Mouse (Mus musculus): ENCODE results near the gene Parpbp.
A peak's percentile ranks its signal among the peaks of the same experiment; 100 is the strongest.

Gene Parpbp

GRCm38 (mm10) chr10:88146707-88147477, at the start of gene Parpbp, which contains the start of gene Nup37:
Gene Parpbp, minus strand, starts transcription at chr10:88146941.
Gene Nup37, plus strand, starts transcription at chr10:88146992.
- DNase-seq (ENCODE audit: extremely low read depth, low read depth): peak; percentile 60

DNA sequence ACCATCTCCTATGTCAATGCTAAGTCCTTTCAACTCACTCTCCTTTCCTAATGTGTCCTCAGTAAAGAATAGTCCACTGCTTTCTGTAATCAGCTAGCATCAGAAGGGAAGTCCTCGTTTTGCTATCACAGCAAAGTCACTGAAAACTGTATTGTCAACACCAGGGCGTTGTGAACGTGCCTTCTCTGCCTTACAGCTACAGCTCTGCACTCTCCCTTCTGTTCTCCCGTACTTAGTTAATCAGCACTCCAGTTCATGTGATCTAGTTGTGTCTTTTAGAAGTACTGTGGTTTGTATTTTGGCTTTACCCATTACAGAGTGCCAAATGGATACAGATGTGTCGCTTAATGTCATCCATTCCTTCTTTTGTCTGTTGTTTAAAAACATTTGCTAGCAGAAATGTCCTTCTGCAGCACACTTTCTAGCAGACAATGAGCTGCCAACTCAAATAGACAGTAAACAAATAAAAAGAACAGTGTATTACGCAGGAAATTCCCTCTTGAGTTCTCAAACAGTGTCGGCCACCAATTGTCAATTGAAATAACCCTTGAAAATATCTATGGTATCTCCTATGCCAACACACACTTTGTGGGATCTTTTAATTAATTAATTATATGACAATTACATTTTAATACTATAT, 20.8 kb upstream of the Parpbp start:
- no peak for DNase-seq (ENCODE audit: extremely low read depth, low read depth)

GRCm38 (mm10) chr10:88166158-88166557, 19.4 kb upstream of the Parpbp start:
- DNase-seq (ENCODE audit: extremely low read depth, low read depth): no peak

DNA sequence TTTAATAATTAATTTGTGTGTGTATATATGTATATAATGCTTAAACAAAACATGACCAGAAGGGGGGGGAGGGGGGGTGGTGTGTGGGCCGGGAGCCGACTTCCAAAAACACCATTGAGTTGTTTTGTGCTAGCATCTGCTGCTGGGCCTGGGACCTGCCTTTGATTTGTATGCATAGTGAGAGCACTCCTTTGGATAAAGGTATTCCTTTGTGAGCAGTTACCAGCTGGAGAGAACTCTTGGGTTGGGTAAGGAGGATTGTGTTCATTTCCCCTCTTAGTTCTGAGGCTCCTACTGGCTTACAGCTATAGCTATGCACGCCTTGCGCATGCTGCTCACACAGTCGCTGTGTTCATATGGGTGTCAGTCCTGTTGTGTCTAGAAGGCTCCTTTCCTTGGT, 15.9 kb upstream of the Parpbp start:
- DNase-seq (ENCODE audit: extremely low read depth, low read depth): no peak

DNA sequence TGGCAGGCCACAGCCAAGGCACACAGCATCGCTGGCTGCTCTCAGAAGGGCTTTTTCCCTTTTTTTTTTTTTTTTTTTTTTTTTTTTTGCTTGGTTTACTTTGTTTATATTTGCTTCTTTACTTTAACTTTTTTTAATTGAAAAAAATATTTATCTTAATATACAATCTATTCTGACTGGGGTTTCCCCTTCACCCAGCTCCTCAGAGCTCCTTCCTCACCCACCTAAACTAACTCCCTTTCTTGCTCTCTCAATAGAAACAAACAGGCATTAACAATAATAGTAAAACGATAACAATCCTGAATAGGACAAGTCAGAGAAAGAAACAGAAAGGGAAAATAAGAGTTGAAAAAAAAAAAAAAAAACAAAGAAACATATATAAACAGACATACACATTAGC, 15.4 kb upstream of the Parpbp start:
- DNase-seq (ENCODE audit: extremely low read depth, low read depth): no peak

- no peak for DNase-seq (ENCODE audit: extremely low read depth, low read depth)
Observed at GRCm38 (mm10) chr10:88151658-88152057, 4.9 kb upstream of the Parpbp start.

DNA sequence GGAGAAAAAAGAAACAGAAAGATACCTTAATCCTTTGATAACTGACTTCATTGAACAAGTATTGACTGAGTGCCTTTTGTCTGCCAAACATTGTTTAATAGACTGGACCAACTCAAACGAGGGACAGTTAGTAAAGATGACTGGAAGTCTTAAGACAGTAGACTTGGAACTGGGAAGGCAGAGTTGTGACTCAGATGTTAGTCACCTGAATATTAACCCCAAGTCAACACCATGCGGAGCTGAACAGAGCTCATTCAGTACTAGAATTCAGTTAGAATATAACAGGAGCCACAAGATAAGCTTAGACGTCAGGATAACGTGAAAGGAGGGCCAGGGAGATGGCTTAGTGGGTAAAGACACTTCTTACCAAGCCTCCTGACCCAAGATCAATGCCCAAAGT, 3.6 kb upstream of the Parpbp start:
- DNase-seq (ENCODE audit: extremely low read depth, low read depth): no peak

- DNase-seq (ENCODE audit: extremely low read depth, low read depth): no peak
Observed at GRCm38 (mm10) chr10:88146187-88146586, 554 bp downstream of the Parpbp start.

DNA sequence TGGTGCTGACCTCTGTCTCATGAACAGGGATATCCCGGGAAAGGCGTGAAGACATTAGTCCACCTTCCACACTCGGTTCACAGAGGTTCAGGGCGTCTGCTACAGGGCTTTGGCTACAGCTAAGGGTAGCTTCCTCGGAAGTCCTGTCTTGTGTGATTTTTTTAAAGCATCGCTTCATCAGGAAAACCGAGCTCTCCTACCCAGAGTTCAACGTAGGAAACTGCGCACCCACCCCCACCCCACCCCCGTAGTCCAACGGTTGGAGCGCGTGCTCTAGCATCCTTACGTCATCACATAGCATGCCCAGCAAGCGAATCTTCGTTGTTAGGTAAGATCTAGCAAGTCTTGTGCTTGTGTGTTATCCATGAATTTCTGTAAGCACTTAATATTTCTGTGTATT, 11.1 kb downstream of the Parpbp start:
- no peak for DNase-seq (ENCODE audit: extremely low read depth, low read depth)

- no peak for DNase-seq (ENCODE audit: extremely low read depth, low read depth)
Observed at GRCm38 (mm10) chr10:88119721-88120120, 27.0 kb downstream of the Parpbp start.

DNA sequence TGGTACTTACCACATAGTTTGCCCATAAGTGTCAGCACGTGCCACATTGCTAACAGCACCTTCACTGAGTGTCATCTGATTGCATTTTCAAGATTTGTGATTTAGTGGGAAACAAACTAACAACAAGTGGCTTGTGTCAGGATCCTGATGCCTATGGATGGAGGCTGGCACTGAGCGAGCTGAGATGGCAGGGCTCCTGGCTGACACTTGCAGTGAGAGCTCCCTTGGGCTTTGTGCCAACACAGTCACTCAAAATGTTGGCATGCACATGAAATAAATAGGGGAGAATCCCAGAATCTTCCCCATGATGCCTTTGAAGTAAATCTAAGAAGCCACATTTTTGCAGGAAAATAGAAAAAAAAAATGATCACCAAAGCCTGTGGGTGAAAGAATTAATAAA, 33.5 kb downstream of the Parpbp start:
- DNase-seq (ENCODE audit: extremely low read depth, low read depth): no peak

DNA sequence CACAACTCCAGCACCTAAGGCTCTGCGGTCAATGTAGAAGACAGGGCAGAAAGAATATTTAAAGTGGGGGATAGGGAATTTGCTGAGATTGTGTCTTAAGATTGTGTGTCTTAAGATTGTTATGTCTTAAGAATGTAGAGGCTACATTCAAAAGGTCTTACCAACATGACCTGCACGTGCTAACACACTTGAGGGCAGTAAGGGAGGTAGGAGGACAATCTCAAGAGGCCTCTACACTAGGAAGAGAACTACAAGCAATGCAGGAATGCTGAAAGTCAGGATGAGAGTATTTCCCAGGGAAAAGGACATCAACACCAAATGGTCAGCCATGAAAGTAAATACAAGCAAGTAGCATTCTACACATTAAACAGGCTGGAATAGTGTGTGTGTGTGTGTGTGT, 40.6 kb downstream of the Parpbp start:
- DNase-seq (ENCODE audit: extremely low read depth, low read depth): no peak

DNA sequence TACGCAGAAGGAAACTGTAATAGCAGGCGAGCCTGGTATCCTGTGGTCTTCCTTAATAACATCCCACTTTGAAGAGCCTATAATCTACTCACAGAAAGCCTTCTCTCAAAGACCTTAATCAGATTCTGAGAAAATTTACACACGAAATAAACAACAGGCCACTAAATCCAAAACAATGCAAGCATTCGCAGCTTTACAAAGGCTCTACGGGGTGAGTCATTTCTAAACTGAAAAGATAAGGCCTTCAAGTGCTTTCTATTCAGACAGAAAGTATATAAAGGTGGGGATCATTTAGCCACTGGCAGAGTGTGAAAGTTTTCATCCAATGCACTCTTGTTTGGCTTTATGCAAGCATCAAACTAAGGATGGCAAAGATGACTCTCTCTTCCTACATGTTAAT, 56.0 kb downstream of the Parpbp start, which contains the start of gene Pmch:
Gene Pmch, plus strand, starts transcription at position 301 of the 400 bp plus-strand sequence.
- no peak for DNase-seq (ENCODE audit: extremely low read depth, low read depth)

GRCm38 (mm10) chr10:88067377-88067776, 79.4 kb downstream of the Parpbp start:
- DNase-seq (ENCODE audit: extremely low read depth, low read depth): no peak

DNA sequence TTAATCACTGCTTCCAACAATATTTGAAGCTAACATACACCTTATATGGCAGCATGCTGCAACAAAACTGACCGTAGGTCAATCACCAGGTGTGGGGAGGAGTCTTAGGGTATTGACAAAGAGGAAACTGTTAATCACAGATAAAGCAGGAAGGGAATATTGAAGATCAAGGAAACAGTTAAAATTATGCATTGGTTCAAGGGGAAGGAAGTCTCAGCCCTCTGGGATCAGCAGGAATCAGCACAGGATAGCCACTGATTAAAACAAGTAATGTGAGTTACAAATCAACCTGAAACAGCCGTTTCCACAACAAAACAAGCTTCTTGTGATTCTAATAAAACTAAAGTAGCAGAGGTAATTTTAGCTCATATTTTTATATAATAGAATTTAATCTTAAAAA, 81.9 kb downstream of the Parpbp start:
- DNase-seq (ENCODE audit: extremely low read depth, low read depth): no peak

GRCm38 (mm10) chr10:88063436-88063835, 83.3 kb downstream of the Parpbp start:
- DNase-seq (ENCODE audit: extremely low read depth, low read depth): no peak

DNA sequence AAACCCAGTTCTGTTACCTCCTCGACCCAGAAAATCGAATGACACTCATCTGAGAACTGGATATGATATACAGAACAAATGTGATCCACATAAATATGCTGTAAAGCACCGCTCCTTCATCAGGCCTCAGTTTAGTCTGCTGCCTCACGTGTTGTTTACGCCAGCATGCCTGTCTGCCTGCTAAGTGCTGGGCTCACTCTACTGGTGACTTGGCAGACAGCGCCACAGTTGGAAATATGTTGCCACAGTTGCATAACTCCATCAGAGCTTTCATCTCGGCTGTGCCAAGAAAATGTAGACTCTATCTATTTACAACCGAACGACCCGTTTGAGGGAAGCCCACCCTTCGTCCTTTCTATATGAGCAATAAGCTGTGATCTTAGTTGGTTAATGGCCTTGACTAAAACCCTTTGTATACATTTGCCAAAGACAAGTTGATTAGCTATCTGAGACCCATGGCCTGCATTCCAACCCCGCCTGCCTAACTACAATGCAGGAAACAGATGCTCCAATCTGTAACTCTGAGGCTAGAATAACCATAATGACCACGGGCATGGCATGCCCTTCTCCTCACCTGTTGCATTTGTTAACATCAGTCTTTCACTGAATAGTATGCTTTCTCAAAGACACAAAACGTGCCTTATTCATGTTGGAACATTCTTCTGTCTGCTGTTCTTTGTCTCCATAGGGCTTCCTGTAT, 89.6 kb downstream of the Parpbp start:
- DNase-seq (ENCODE audit: extremely low read depth, low read depth): no peak

DNA sequence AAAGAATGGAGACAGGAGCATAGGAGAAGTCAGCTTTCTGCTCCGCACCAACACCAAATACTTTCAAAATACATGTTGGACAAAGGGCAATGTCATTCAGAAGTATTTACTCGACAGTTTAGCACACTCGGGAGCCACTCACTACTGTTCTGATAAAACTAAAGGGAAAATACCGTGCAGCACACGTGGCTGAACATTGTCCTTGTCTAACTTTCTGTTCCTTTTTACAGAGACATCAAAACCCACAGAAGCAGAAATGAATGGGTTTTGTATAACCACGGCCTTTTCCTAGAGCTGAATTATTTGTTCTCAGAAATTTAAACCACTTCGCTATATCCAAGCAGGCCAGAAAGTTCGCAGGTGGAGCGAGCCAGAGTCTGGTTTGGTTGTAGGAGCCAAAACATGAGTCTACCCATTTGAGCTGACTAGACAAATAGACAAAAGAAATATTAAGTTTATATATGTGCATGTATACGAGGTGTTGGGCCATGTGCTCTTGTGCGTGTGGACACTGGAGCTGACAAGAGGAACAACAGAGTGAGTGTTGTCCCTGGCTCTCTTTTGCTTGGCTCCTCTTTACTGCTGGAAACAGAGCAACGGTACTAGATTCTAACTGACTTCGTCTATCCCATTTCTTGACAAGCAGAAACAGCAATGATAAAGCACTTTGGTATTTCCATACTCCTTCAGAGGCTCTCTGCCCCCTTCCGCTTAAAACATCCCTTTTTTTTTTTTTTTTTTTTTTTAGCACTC, 92.3 kb downstream of the Parpbp start:
- DNase-seq (ENCODE audit: extremely low read depth, low read depth): no peak

DNA sequence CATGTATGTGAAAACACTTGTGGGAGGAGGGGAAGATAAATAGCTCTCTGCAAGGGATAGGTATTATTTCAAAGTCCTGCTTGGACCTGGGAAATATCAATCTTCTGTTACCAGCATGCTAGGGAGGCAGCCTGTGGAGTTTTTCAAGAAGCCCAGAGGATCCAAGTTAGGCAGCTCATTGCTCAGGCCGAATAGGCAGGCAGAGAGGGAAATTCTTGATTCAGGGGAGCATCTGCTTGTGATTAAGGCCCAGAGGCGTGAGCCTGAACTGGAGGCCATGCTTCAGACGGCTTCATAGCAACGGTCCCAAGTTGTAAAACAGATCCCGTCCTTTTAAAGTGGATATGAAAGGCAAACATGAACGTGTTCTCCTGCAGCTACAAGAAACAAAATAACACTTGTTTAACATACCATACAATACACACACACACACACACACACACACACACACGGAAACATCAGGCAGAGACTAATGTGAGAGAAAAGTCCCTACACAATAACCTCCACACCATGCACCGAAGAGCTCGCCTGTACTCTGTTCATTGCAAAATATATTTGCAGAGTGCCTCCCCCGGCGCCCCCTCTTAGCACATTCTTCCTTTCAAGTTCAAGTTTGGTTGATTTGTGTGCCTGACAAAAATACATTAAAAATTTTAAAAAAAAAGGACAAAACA, 100.5 kb downstream of the Parpbp start:
- no peak for DNase-seq (ENCODE audit: extremely low read depth, low read depth)

GRCm38 (mm10) chr10:88044297-88044696, 102.4 kb downstream of the Parpbp start:
- DNase-seq (ENCODE audit: extremely low read depth, low read depth): no peak
